Mouse (Mus musculus) embryonic facial prominence, embryonic 14.5 days (tissue): ENCODE results near the gene Gm14137. TPM values are rescaled to one million over a fixed set of nuclear protein-coding genes. Genes with fewer than 3 reads are reported as not detected.

ENCODE experiments used
- ATAC-seq: fragments of 200-750 bp; cut with Nextera tagmentation; 2 replicates; pipeline ENCODE4 v1.8.0; 2017; ENCODE audit warnings: low read depth, moderate number of reproducible peaks, moderate TSS enrichment
- DNase-seq: peaks from one replicate; pipeline ENCODE4 v3.0.0-alpha.2; 2015; ENCODE audit warnings: low spot score
- H3K27ac ChIP-seq: fragments of 300-500 bp; sonication (generic); replicated peaks from 2 replicates; pipeline ENCODE4 v1.5.1; 2014; ENCODE audit warnings: low read depth, mild to moderate bottlenecking, low read length, moderate library complexity
- H3K27me3 ChIP-seq: fragments of 300-500 bp; sonication (generic); replicated peaks from 2 replicates; pipeline ENCODE4 v1.6.1; 2014; ENCODE audit warnings: low read length; ENCODE audit not compliant: control insufficient read depth, insufficient read depth
- H3K36me3 ChIP-seq: fragments of 300-500 bp; sonication (generic); 2 replicates; pipeline ENCODE4 v1.6.1; 2014; ENCODE audit warnings: low read length, mixed read lengths; ENCODE audit not compliant: control insufficient read depth, insufficient read depth
- H3K4me1 ChIP-seq: fragments of 300-500 bp; sonication (generic); 2 replicates; pipeline ENCODE4 v1.6.1; 2014; ENCODE audit warnings: antibody characterized with exemption, low read length; ENCODE audit not compliant: control insufficient read depth, insufficient read depth
- H3K4me2 ChIP-seq: fragments of 300-500 bp; sonication (generic); 2 replicates; pipeline ENCODE4 v1.6.1; 2014; ENCODE audit warnings: low read depth, mild to moderate bottlenecking, low read length, moderate library complexity, mixed read lengths
- H3K4me3 ChIP-seq: fragments of 300-500 bp; sonication (generic); 2 replicates; pipeline ENCODE4 v1.5.1; 2014; ENCODE audit warnings: low read depth, mild to moderate bottlenecking, low read length
- H3K9ac ChIP-seq: fragments of 300-500 bp; sonication (generic); 2 replicates; pipeline ENCODE4 v1.6.1; 2014; ENCODE audit warnings: low read depth, mild to moderate bottlenecking, low read length, moderate library complexity, mixed read lengths
- H3K9me3 ChIP-seq: fragments of 300-500 bp; sonication (generic); 2 replicates; pipeline ENCODE4 v1.6.1; 2016; ENCODE audit warnings: low read length; ENCODE audit not compliant: control insufficient read depth
- WGBS: fragments of 180-500 bp; shearing (Covaris S2); extraction: QIAGEN DNeasy Blood & Tissue Kit; methylation state at CpG from one replicate; pipeline ENCODE4 v1.1.7; 2014; 5-methylcytosine and 5-hydroxymethylcytosine counted together
- polyA plus RNA-seq: library from polyadenylated mRNA; unstranded; fragments of >200 nt; fragmentation: Nextera tagmentation; extraction: Ambion mirVana; gene quantifications from 2 replicates; pipeline ENCODE4 v1.2.1, GENCODE M21; 2014

Gene Gm14137
- 0.48 and 1.1 TPM in 2 replicates for polyA plus RNA-seq

- H3K9ac ChIP-seq: no peak within 1 kb of the TSS
- ATAC-seq (peak; percentile 41; the same call in 1 of the 2 replicates), DNase-seq (no peak)
- H3K9me3 ChIP-seq: no peaks in the 10 kb centered on the region
- 26% methylated on average over 6 of the region's 8 CpGs for WGBS
- H3K27ac ChIP-seq: no peak within 1 kb of the TSS
- H3K27me3 ChIP-seq: no peaks in the 10 kb centered on the region
- no peak within 1 kb of the TSS for H3K4me2 ChIP-seq
- peaks cover 2% of the 10 kb centered on the region; the same call in 1 of the 2 replicates for H3K4me1 ChIP-seq
- no peak within 1 kb of the TSS for H3K4me3 ChIP-seq
- H3K36me3 ChIP-seq: peaks cover 22% of the 10 kb centered on the region; the same call in 1 of the 2 replicates
Measured at GRCm38 (mm10) chr2:119173991-119174651, at the start of gene Gm14137. Gene Gm14137, plus strand, starts transcription at chr2:119174509.

GRCm38 (mm10) chr2:119136346-119136898, 37.9 kb upstream of the Gm14137 start:
- Histone ChIP-seq H3K27me3 (no peaks in the 10 kb centered on the region), H3K27ac (no peak overlapping the region), H3K4me1 (no peaks in the 10 kb centered on the region), H3K36me3 (peaks cover 89% of the 10 kb centered on the region), H3K4me3 (no peak overlapping the region), H3K4me2 (no peak overlapping the region), H3K9me3 (no peaks in the 10 kb centered on the region), H3K9ac (no peak overlapping the region)
- WGBS: 84% methylated on average over 5 of the region's 5 CpGs
- DNase-seq (no peak), ATAC-seq (no peak)

GRCm38 (mm10) chr2:119145199-119145598, 29.1 kb upstream of the Gm14137 start:
- no peak for ATAC-seq
- Histone ChIP-seq H3K9me3 (no peaks in the 10 kb centered on the region), H3K4me3 (no peak overlapping the region), H3K27me3 (no peaks in the 10 kb centered on the region), H3K27ac (no peak overlapping the region), H3K4me1 (no peaks in the 10 kb centered on the region), H3K36me3 (peaks cover 93% of the 10 kb centered on the region), H3K4me2 (no peak overlapping the region), H3K9ac (no peak overlapping the region)
- 91% methylated on average over 2 of the region's 2 CpGs for WGBS
- DNase-seq: no peak

GRCm38 (mm10) chr2:119146435-119146834, 27.9 kb upstream of the Gm14137 start:
- H3K27me3 ChIP-seq: no peaks in the 10 kb centered on the region
- no peak for DNase-seq
- no peak overlapping the region for H3K4me3 ChIP-seq
- WGBS: 85% methylated on average over 6 of the region's 6 CpGs
- no peaks in the 10 kb centered on the region for H3K9me3 ChIP-seq
- no peak overlapping the region for H3K9ac ChIP-seq
- no peak for ATAC-seq
- H3K27ac ChIP-seq: no peak overlapping the region
- H3K36me3 ChIP-seq: peaks cover 92% of the 10 kb centered on the region
- H3K4me1 ChIP-seq: no peaks in the 10 kb centered on the region
- H3K4me2 ChIP-seq: no peak overlapping the region

- Histone ChIP-seq H3K36me3 (peaks cover 92% of the 10 kb centered on the region), H3K9me3 (no peaks in the 10 kb centered on the region), H3K4me2 (no peak overlapping the region), H3K4me1 (no peaks in the 10 kb centered on the region), H3K9ac (no peak overlapping the region), H3K4me3 (no peak overlapping the region), H3K27me3 (no peaks in the 10 kb centered on the region), H3K27ac (no peak overlapping the region)
- ATAC-seq: no peak
- DNase-seq: no peak
- 87% methylated on average over 22 of the region's 22 CpGs for WGBS
Measured at GRCm38 (mm10) chr2:119147160-119147678, 27.1 kb upstream of the Gm14137 start.

GRCm38 (mm10) chr2:119147775-119148174, 26.5 kb upstream of the Gm14137 start:
- no peak for DNase-seq
- Histone ChIP-seq H3K9ac (no peak overlapping the region), H3K4me3 (no peak overlapping the region), H3K27me3 (no peaks in the 10 kb centered on the region), H3K36me3 (peaks cover 92% of the 10 kb centered on the region), H3K27ac (no peak overlapping the region), H3K4me2 (no peak overlapping the region), H3K4me1 (no peaks in the 10 kb centered on the region), H3K9me3 (no peaks in the 10 kb centered on the region)
- 91% methylated on average over 8 of the region's 8 CpGs for WGBS
- ATAC-seq: no peak

GRCm38 (mm10) chr2:119152255-119152654, 22.1 kb upstream of the Gm14137 start:
- no peaks in the 10 kb centered on the region for H3K27me3 ChIP-seq
- 92% methylated on average over 6 of the region's 6 CpGs for WGBS
- H3K9me3 ChIP-seq: no peaks in the 10 kb centered on the region
- no peak overlapping the region for H3K9ac ChIP-seq
- ATAC-seq: no peak
- H3K4me1 ChIP-seq: peaks cover 3% of the 10 kb centered on the region; the same call in 1 of the 2 replicates
- no peak overlapping the region for H3K4me3 ChIP-seq
- H3K27ac ChIP-seq: no peak overlapping the region
- no peak overlapping the region for H3K4me2 ChIP-seq
- H3K36me3 ChIP-seq: peaks cover 66% of the 10 kb centered on the region
- DNase-seq: no peak

GRCm38 (mm10) chr2:119154683-119155082, 19.6 kb upstream of the Gm14137 start:
- no peak overlapping the region for H3K4me3 ChIP-seq
- no peak for DNase-seq
- no peaks in the 10 kb centered on the region for H3K27me3 ChIP-seq
- ATAC-seq: no peak
- peaks cover 43% of the 10 kb centered on the region for H3K36me3 ChIP-seq
- H3K9me3 ChIP-seq: no peaks in the 10 kb centered on the region
- no peak overlapping the region for H3K4me2 ChIP-seq
- H3K4me1 ChIP-seq: peaks cover 3% of the 10 kb centered on the region; the same call in 1 of the 2 replicates
- no peak overlapping the region for H3K27ac ChIP-seq
- H3K9ac ChIP-seq: no peak overlapping the region
- 87% methylated on average over 2 of the region's 2 CpGs for WGBS
